7 mouse cellular contexts compared by ENCODE assay signal in genomic region chr9:29409216-29409907, GRCm38 (mm10).
DNase-seq lines count a peak whose midpoint lies in the region; ATAC-seq lines count a peak whose summit lies in the region.

No protein-coding gene starts in this region.

- H3K36me3 ChIP-seq in hindbrain, embryonic 14.5 days (replicated peaks; ENCODE audit: control insufficient read depth, insufficient read depth) = no peaks in the 10 kb centered on the region

- peak overlapping the region; percentile 50 for H3K4me3 ChIP-seq in hindbrain, embryonic 14.5 days (replicated peaks; ENCODE audit: low read length)

- peaks cover 20% of the 10 kb centered on the region for H3K4me1 ChIP-seq in hindbrain, embryonic 14.5 days (replicated peaks; ENCODE audit: control insufficient read depth, insufficient read depth, low read length)

- H3K27ac ChIP-seq in hindbrain, embryonic 14.5 days = no peak overlapping the region

- peak; percentile 58; the same call in 1 of the 2 replicates for ATAC-seq in common myeloid progenitor, adult 5-6 weeks (replicated peaks; ENCODE audit: low read depth, poor library complexity, severe bottlenecking)
- ATAC-seq in hindbrain, embryonic 14.5 days (ENCODE audit: low FRiP score) = no peak

- H3K9me3 ChIP-seq in hindbrain, embryonic 14.5 days (ENCODE audit: control insufficient read depth, low read length) = no peaks in the 10 kb centered on the region

- peak overlapping the region; percentile 60 for H3K4me2 ChIP-seq in hindbrain, embryonic 14.5 days (replicated peaks)

- H3K9ac ChIP-seq in hindbrain, embryonic 14.5 days = no peak overlapping the region

- H3K27me3 ChIP-seq in hindbrain, embryonic 14.5 days (ENCODE audit: control insufficient read depth, insufficient read depth, low read length) = no peaks in the 10 kb centered on the region

- WGBS in hindbrain, embryonic 14.5 days = 56% methylated on average over 8 of the region's 8 CpGs

- DNase-seq in right cerebral cortex, postnatal 10 days (ENCODE audit: low spot score in 2 of 2) = peak; percentile 46 to 73
- no peak for DNase-seq in right cerebral cortex, adult 18-20 months
- DNase-seq in adrenal gland, postnatal 25 days = peak; percentile 65
- peak; percentile 78 for DNase-seq in hindbrain, embryonic 14.5 days (ENCODE audit: low spot score)
- DNase-seq in lung, postnatal 4 days = peak; percentile 31 to 55
- DNase-seq in urinary bladder, postnatal 25 days (ENCODE audit: low spot score) = peak; percentile 43
